In genomic region chr8:90271920-90272319, GRCm38 (mm10) we compare ENCODE assay signal across 18 mouse cellular contexts.
DNase-seq lines count a peak whose midpoint lies in the region; ATAC-seq lines count a peak whose summit lies in the region.
"Had no signal": no experiment of that assay in that cellular context is flagged by ENCODE, and none has a peak within 500 bp of the region (broad histone marks: within the 10 kb centered on the region; RNA-seq: fewer than 3 reads in every experiment).

No protein-coding gene starts in this region.

- no peaks in the 10 kb centered on the region for H3K9me3 ChIP-seq in midbrain, embryonic 13.5 days
- no peaks in the 10 kb centered on the region for H3K9me3 ChIP-seq in midbrain, embryonic 16.5 days (replicated peaks; ENCODE audit: control insufficient read depth, low read length, poor library complexity, severe bottlenecking)
- H3K9me3 ChIP-seq in neural tube, embryonic 15.5 days (replicated peaks) = no peaks in the 10 kb centered on the region
- H3K9me3 ChIP-seq: embryonic facial prominence, embryonic 10.5 days; heart, embryonic 15.5 days; stomach, embryonic 15.5 days had no signal

- intact Hi-C loops in left cerebral cortex, postnatal 10 days (cut with DNase I) = no loop called here

- H3K4me3 ChIP-seq in midbrain, embryonic 13.5 days (replicated peaks) = no peak overlapping the region
- no peak overlapping the region for H3K4me3 ChIP-seq in midbrain, embryonic 16.5 days (ENCODE audit: low read depth, low read length)
- H3K4me3 ChIP-seq in neural tube, embryonic 15.5 days (replicated peaks) = no peak overlapping the region
- H3K4me3 ChIP-seq: embryonic facial prominence, embryonic 10.5 days; erythroblast, embryonic 14.5 days; heart, embryonic 15.5 days; left cerebral cortex, adult 2 months; stomach, embryonic 15.5 days had no signal

- H3K27ac ChIP-seq in midbrain, embryonic 13.5 days = peak overlapping the region; percentile 41; the same call in 1 of the 2 replicates
- H3K27ac ChIP-seq in midbrain, embryonic 16.5 days (ENCODE audit: low read length) = no peak overlapping the region
- peak overlapping the region; percentile 54; the same call in 1 of the 2 replicates for H3K27ac ChIP-seq in neural tube, embryonic 15.5 days (replicated peaks)
- H3K27ac ChIP-seq: embryonic facial prominence, embryonic 10.5 days; heart, embryonic 15.5 days; left cerebral cortex, adult 2 months; stomach, embryonic 15.5 days had no signal

- no peak for ATAC-seq in midbrain, embryonic 13.5 days
- no peak for ATAC-seq in midbrain, embryonic 16.5 days
- ATAC-seq in neural tube, embryonic 15.5 days (ENCODE audit: low FRiP score) = no peak
- ATAC-seq: inflammation-experienced regulatory T-cells, adult 6 months had no signal

- DNase-seq in cerebellum, postnatal 10 days = peak; percentile 51 to 62
- DNase-seq in cerebellum, adult 8-10 months = no peak
- peak; percentile 23 to 45 for DNase-seq in layer of hippocampus, adult 8-10 months (ENCODE audit: low spot score in 2 of 2)
- no peak for DNase-seq in left cerebral cortex, postnatal 10 days (ENCODE audit: extremely low spot score in 1 of 2, low spot score in 2 of 2)
- no peak for DNase-seq in lung, postnatal 14 days
- DNase-seq: cerebellum, postnatal 25 days; right cerebral cortex, adult 18-20 months; spleen, adult 18-20 months had no signal

- no peak overlapping the region for H3K4me2 ChIP-seq in midbrain, embryonic 13.5 days (replicated peaks)
- H3K4me2 ChIP-seq in midbrain, embryonic 16.5 days (ENCODE audit: low read length) = no peak overlapping the region
- H3K4me2 ChIP-seq in neural tube, embryonic 15.5 days = no peak overlapping the region
- H3K4me2 ChIP-seq: heart, embryonic 15.5 days; stomach, embryonic 15.5 days had no signal

- H3K36me3 ChIP-seq in midbrain, embryonic 13.5 days = peaks cover 8% of the 10 kb centered on the region; the same call in 1 of the 2 replicates
- no peaks in the 10 kb centered on the region for H3K36me3 ChIP-seq in midbrain, embryonic 16.5 days (ENCODE audit: control insufficient read depth, insufficient read depth, low read length)
- no peaks in the 10 kb centered on the region for H3K36me3 ChIP-seq in neural tube, embryonic 15.5 days
- H3K36me3 ChIP-seq: heart, embryonic 15.5 days; stomach, embryonic 15.5 days had no signal

- no peaks in the 10 kb centered on the region for H3K27me3 ChIP-seq in midbrain, embryonic 13.5 days
- no peaks in the 10 kb centered on the region for H3K27me3 ChIP-seq in midbrain, embryonic 16.5 days (ENCODE audit: control insufficient read depth, insufficient read depth, low read depth, low read length)
- H3K27me3 ChIP-seq in neural tube, embryonic 15.5 days (replicated peaks) = no peaks in the 10 kb centered on the region
- H3K27me3 ChIP-seq: CH12.LX; heart, embryonic 15.5 days; stomach, embryonic 15.5 days had no signal

- 72% methylated on average over 10 of the region's 10 CpGs for WGBS in midbrain, embryonic 13.5 days
- WGBS in midbrain, embryonic 16.5 days = 72% methylated on average over 10 of the region's 10 CpGs
- 43% methylated on average over 10 of the region's 10 CpGs for WGBS in neural tube, embryonic 15.5 days

- no peak overlapping the region for H3K9ac ChIP-seq in midbrain, embryonic 13.5 days (replicated peaks)
- no peak overlapping the region for H3K9ac ChIP-seq in midbrain, embryonic 16.5 days (ENCODE audit: low read depth, low read length)
- no peak overlapping the region for H3K9ac ChIP-seq in neural tube, embryonic 15.5 days (replicated peaks)
- H3K9ac ChIP-seq: heart, embryonic 15.5 days; stomach, embryonic 15.5 days had no signal

- H3K4me1 ChIP-seq in midbrain, embryonic 13.5 days (replicated peaks) = peaks cover 84% of the 10 kb centered on the region
- peaks cover 52% of the 10 kb centered on the region for H3K4me1 ChIP-seq in midbrain, embryonic 16.5 days (ENCODE audit: control insufficient read depth, insufficient read depth, low read length)
- H3K4me1 ChIP-seq in neural tube, embryonic 15.5 days = peaks cover 54% of the 10 kb centered on the region
- H3K4me1 ChIP-seq: heart, embryonic 15.5 days; stomach, embryonic 15.5 days had no signal

Comparison
In these comparisons a context has a peak if more than half of its experiments do, and no peak if none do; other contexts are left out.
1. DNase-seq: peak in cerebellum, postnatal 10 days (2 of 2) and layer of hippocampus, adult 8-10 months (2 of 2); none in cerebellum, adult 8-10 months (single experiment), left cerebral cortex, postnatal 10 days (0 of 2) and lung, postnatal 14 days (single experiment).